Mouse (Mus musculus) thymus, adult 2 months (tissue): ENCODE measurements at regions not wholly inside any gene's neighbourhood (a gene's known extent, or its start where the extent isn't known, plus 50 kb on each side); places are given as distances from the start of the nearest gene placed in this dataset.

Source experiments
- CTCF ChIP-seq: fragments of 200-500 bp; IDR thresholded peaks from 2 replicates; pipeline ENCODE4 v1.5.1; 2012; ENCODE audit warnings: mild to moderate bottlenecking, control low read depth, low read length, moderate library complexity, borderline replicate concordance; ENCODE audit not compliant: control insufficient read depth, poor library complexity, insufficient read depth; ENCODE audit errors: extremely low read depth
- POLR2A ChIP-seq: fragments of 200-500 bp; IDR thresholded peaks from 2 replicates; pipeline ENCODE4 v1.6.1; 2012; ENCODE audit warnings: mild to moderate bottlenecking, low read length, control low read depth, moderate library complexity; ENCODE audit not compliant: control insufficient read depth, poor library complexity, insufficient read depth; ENCODE audit errors: extremely low read depth

DNA sequence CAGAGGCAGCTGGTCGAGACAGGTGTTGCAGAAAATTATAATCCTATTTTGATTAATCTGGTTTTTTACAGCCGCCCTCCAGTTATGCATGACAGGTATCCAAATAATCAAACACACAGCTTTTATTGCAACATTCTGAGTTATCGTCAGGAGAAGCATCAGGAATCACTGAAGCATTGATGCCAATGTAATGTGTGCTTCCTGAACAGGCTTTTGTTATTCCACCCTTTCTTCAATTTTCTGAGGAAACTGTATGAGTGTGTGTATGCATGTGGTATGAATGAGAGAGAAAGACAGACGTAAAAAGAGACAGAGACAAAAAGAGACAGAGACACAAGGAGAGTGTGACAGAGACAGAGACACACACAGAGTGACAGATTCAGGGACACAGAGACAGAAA, 652.6 kb upstream of the Foxg1 start:
- TF ChIP-seq CTCF (no peak), POLR2A (no peak)
